Mouse (Mus musculus) forebrain, postnatal 0 days (tissue): ENCODE results near the gene Pnp. TPM values are rescaled to one million over a fixed set of nuclear protein-coding genes. Genes with fewer than 3 reads are reported as not detected.
"Not testable (repeated sequence)": the region's sequence is repeated elsewhere in the genome, so short reads cannot be mapped to it uniquely, and the experiment has no call there.

ENCODE experiments used
- ATAC-seq: fragments of 200-750 bp; cut with Nextera tagmentation; 2 replicates; pipeline ENCODE4 v1.8.0; 2017; ENCODE audit warnings: mild to moderate bottlenecking, moderate library complexity
- DNase-seq: peaks from one replicate; pipeline ENCODE4 v3.0.0-alpha.2; 2015
- H3K27ac ChIP-seq: fragments of 300-500 bp; sonication (generic); 2 replicates; pipeline ENCODE4 v1.5.1; 2014; ENCODE audit warnings: low read depth, mild to moderate bottlenecking, antibody characterized with exemption, low read length, moderate library complexity, mixed read lengths
- H3K27me3 ChIP-seq: fragments of 300-500 bp; sonication (generic); 2 replicates; pipeline ENCODE4 v1.6.1; 2014; ENCODE audit warnings: mild to moderate bottlenecking, low read length, mixed read lengths; ENCODE audit not compliant: insufficient read depth
- H3K36me3 ChIP-seq: fragments of 300-500 bp; sonication (generic); 2 replicates; pipeline ENCODE4 v1.6.1; 2014; ENCODE audit warnings: mild to moderate bottlenecking, moderate library complexity; ENCODE audit not compliant: insufficient read depth
- H3K4me1 ChIP-seq: fragments of 300-500 bp; sonication (generic); 2 replicates; pipeline ENCODE4 v1.6.1; 2014; ENCODE audit warnings: antibody characterized with exemption; ENCODE audit not compliant: insufficient read depth
- H3K4me2 ChIP-seq: fragments of 300-500 bp; sonication (generic); 2 replicates; pipeline ENCODE4 v1.6.1; 2014; ENCODE audit warnings: low read depth, mild to moderate bottlenecking, moderate library complexity
- H3K4me3 ChIP-seq: fragments of 300-500 bp; sonication (generic); 2 replicates; pipeline ENCODE4 v1.5.1; 2014; ENCODE audit warnings: low read depth, low read length, mixed read lengths
- H3K9ac ChIP-seq: fragments of 300-500 bp; sonication (generic); 2 replicates; pipeline ENCODE4 v1.6.1; 2014; ENCODE audit warnings: mild to moderate bottlenecking
- H3K9me3 ChIP-seq: fragments of 300-500 bp; sonication (generic); 2 replicates; pipeline ENCODE4 v1.6.1; 2016; ENCODE audit warnings: low read length
- CTCF ChIP-seq: sonication (generic); IDR thresholded peaks from 2 replicates; pipeline ENCODE4 v1.5.1; 2016; ENCODE audit warnings: antibody characterized with exemption, control low read depth, low read depth
- WGBS: fragments of 180-500 bp; shearing (Covaris S2); extraction: QIAGEN DNeasy Blood & Tissue Kit; methylation state at CpG from one replicate; pipeline ENCODE4 v1.1.7; 2014; 5-methylcytosine and 5-hydroxymethylcytosine counted together
- polyA plus RNA-seq: library from polyadenylated mRNA; unstranded; fragments of >200 nt; fragmentation: Nextera tagmentation; extraction: Ambion mirVana; gene quantifications from 2 replicates; pipeline ENCODE4 v1.2.1, GENCODE M21; 2015
- total RNA-seq: library from RNA; depleted of rRNA; stranded (reverse); fragments of >200 nt; gene quantifications from 2 replicates; pipeline ENCODE4 v1.2.3, GENCODE M21; 2014

Pnp gene
- total and polyA plus RNA-seq, 2 experiments from 2014 or later, result 13.1 to 20.0 TPM

DNA sequence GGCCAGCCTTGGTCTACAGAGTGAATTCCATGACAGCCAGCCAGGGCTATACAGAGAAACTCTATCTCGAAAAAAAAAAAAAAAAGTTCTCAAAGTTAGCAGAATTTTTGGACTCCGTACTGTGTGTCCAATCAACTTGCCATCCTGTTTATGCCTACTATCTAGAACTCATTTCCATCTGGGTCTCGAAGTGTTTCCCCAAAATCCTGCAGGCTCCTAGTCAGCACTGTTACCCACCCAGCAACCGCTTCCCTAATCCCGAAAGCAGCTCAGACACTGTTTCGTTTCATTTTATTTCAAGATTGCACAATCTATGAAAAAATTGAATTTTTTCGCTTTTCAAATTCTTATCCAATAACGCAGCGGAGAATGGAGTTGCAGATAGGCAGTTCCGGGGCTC is 24.6 kb downstream of the Pnp start:
- no peaks in the 10 kb centered on the region for H3K9me3 ChIP-seq
- no peak overlapping the region for H3K4me3 ChIP-seq
- no peak overlapping the region for H3K9ac ChIP-seq
- no peak overlapping the region for H3K27ac ChIP-seq
- ATAC-seq (no peak), DNase-seq (no peak)
- no peaks in the 10 kb centered on the region for H3K4me1 ChIP-seq
- no peak for TF ChIP-seq CTCF
- H3K4me2 ChIP-seq, result no peak overlapping the region
- 0 out of 2 replicates have a peak, but pooled peaks cover 3% of the 10 kb centered on the region for H3K36me3 ChIP-seq
- 86% methylated on average over 10 of the region's 10 CpGs for whole genome bisulfite sequencing
- H3K27me3 ChIP-seq, result no peaks in the 10 kb centered on the region

DNA sequence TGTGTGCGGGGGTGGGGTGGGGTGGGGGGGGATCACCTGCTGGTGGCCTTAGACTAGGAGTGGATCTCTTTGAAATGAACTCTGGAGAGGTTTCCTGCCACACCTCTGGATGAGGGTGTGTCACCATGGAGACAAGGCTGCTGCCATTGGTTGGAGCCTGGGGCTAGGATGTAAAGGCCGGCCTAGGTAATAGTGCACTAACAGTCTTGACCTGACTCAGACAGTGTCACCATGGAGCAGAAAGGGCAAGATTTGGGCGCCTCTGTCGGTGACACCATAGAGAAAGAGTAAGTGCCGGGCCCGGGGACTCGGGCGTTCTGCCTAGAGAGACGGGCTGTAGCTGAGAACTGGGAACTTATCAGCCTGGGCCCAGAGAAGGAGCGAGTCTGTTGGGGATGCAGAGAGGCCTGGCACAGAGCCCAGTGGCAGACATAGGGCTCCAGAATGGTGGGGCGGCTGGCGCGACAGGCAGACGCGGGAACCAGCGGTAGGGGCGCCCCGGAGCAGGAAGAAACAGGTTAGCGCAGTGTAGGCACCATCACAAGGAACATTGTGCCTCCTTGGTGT is 25.1 kb downstream of the Pnp start, which contains the start of gene Pnp2:
Gene Pnp2, plus strand, starts transcription at position 51 of the 567 bp plus-strand sequence.
- not testable (repeated sequence) for H3K4me3 ChIP-seq, H3K9me3 ChIP-seq, H3K27ac ChIP-seq, H3K27me3 ChIP-seq, H3K4me1 ChIP-seq, H3K36me3 ChIP-seq
- Histone ChIP-seq H3K4me2 (peak within 1 kb of the TSS; percentile 34), H3K9ac (0 out of 2 replicates have a peak within 1 kb of the TSS, but pooled peaks have one; percentile 10)
- TF ChIP-seq CTCF, result peak; percentile 35; the same call in 1 of the 2 replicates
- WGBS, result 6% methylated on average over 19 of the region's 19 CpGs
- peak; percentile 31 for DNase-seq
- peak; percentile 96 for ATAC-seq

DNA sequence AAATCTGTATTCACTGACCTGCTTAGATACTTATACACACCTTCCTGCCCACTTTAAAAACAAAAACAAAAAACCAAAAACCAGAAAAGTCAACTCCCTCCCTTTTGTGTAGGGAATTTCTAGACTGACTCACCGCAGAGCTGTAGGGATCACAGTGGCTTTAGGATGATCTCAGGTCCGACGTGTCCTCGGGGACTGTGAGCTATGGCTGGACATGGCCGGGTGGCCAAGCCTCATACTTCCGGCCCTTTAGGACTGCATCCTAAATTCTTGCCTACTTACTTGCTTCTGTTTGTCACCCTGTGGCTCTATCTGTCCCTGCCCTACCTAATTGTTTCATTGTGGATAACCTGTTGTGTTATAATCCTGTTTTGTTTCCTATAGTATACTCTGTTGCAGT is 25.8 kb downstream of the Pnp start:
- not testable (repeated sequence) for H3K4me3 ChIP-seq, H3K4me1 ChIP-seq, ATAC-seq, H3K27ac ChIP-seq, H3K36me3 ChIP-seq, H3K27me3 ChIP-seq, DNase-seq, H3K9me3 ChIP-seq, H3K9ac ChIP-seq
- peak overlapping the region; percentile 34; the same call in 1 of the 2 replicates for H3K4me2 ChIP-seq
- 74% methylated on average over 6 of the region's 6 CpGs for WGBS

DNA sequence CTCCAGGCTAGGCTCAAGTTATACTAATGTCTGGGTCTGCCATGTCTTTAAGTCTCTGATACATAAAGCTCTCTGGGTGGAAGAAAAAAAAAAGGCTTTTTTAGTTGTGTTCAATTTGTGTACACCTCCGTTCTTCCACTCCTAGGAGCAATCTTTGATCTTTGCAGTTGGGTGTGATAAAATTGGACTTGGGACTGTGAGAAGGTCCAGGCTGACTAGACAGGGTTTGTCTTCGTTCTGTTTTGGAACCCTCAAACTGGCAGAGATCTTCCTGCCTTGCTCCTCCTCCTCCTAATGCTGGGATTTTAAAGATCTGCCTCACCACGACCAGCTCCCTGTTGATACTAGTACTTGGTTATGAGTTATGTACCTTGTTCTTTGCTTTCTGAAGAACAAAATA is 26.3 kb downstream of the Pnp start:
- H3K4me2 ChIP-seq, H3K4me1 ChIP-seq, H3K36me3 ChIP-seq, H3K9me3 ChIP-seq, H3K27me3 ChIP-seq, ATAC-seq, DNase-seq, H3K4me3 ChIP-seq, H3K9ac ChIP-seq, H3K27ac ChIP-seq: not testable (repeated sequence)
- WGBS, result 71% methylated on average over 3 of the region's 3 CpGs

DNA sequence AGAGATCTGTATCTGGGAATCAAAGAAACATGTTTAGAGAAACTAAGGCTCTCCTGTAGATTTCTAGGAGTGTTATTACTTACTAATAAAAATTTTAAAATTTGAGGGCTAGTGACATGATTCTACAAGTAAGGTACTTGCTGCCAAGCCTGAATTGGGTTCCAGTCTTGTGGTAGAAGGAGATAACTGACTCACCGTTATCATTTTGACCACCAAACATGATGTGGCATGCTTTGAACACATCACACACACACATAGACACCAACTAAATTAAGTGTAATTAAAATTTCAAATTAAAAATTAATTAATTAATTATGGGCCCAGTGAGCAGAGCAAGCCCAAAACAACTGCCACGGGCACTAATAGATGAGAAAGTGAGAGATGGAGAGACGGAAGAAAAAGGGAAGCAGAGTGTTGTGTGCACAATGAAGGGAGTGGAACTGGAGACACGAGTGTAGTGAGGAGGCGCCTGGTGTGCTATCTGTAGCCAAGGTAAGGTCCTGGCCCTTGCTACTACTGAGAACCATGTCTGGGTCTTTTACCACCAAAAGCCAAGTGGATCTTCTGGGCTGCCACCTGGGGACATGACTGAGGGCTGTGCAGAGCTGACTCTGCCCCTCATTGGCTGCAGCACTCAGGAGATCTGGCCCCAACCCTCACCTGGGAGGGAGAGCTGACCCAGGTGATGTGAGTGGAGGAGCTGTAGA is 27.6 kb downstream of the Pnp start:
- not testable (repeated sequence) for H3K4me1 ChIP-seq, H3K4me3 ChIP-seq, H3K27me3 ChIP-seq, ATAC-seq, H3K9ac ChIP-seq, H3K36me3 ChIP-seq, H3K9me3 ChIP-seq, H3K4me2 ChIP-seq, H3K27ac ChIP-seq, DNase-seq
- 88% methylated on average over 5 of the region's 5 CpGs for WGBS

DNA sequence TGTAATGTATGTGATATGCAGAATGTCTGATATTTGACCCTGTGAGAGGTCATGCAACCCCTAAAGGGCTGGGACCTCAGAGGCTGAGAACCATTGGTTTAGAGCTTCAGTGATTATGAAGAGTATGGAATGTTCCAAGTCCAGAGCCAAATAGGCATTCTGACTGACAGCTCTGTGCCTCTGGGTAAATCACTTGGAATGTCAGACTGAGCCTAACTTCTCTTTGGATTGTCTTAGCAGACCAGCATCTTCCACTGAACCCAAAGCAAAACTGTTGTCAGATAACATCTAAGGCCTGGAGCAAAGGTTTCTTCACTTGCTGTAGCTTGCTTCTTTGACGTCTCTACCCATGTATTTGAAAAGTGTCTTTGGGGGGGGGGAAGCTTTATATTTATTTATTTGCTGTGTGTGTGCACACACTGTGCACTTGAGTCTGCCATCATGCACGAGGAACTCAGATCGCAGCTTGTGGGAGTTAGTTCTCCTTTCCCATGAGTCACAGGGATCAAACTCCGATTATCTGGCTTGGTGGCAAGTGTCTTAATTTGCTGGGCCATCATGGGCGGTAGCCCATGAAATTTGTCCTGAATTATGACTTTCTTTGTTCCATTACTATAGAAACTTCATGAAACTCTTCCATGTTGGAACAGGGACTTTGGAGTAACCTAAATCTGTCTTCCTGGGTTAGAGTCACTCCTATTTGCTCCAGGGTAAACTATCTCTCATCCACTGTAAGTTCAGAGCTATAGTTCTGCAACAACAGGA is 37.5 kb downstream of the Pnp start:
- Histone ChIP-seq H3K9ac (no peak overlapping the region), H3K4me2 (no peak overlapping the region), H3K4me3 (no peak overlapping the region), H3K36me3 (no peaks in the 10 kb centered on the region), H3K27me3 (no peaks in the 10 kb centered on the region), H3K9me3 (no peaks in the 10 kb centered on the region), H3K4me1 (peaks cover 8% of the 10 kb centered on the region; the same call in 1 of the 2 replicates), H3K27ac (no peak overlapping the region)
- DNase-seq, result no peak
- no peak for ATAC-seq
- TF ChIP-seq CTCF, result no peak
- WGBS, result 77% methylated on average over 5 of the region's 5 CpGs

DNA sequence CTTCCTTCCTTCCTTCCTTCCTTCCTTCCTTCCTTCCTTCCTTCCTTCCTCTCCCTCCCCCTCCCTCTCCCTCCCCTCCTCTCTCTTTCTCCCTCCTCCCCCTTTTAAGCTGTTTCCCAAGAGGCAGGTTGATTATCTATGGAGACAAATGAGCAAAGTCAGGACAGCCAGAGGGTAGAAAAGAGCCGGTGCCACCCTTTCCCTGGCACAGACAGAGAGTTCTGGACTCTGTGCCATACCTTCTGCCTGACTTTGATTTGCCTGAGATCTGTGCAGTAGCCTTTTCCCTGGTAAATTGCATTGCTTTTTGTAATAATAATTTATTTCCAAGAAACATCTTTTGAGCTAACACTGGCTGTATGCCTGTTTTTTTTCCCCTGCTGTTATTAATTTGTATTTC is 38.2 kb downstream of the Pnp start:
- Histone ChIP-seq H3K27me3 (no peaks in the 10 kb centered on the region), H3K27ac (no peak overlapping the region), H3K9me3 (no peaks in the 10 kb centered on the region), H3K4me1 (peaks cover 8% of the 10 kb centered on the region; the same call in 1 of the 2 replicates), H3K36me3 (no peaks in the 10 kb centered on the region), H3K9ac (no peak overlapping the region), H3K4me3 (no peak overlapping the region), H3K4me2 (0 out of 2 replicates have a peak overlapping the region, but pooled peaks have one; percentile 15)
- ATAC-seq (peak; percentile 62), DNase-seq (no peak)
- TF ChIP-seq CTCF, result no peak
- WGBS, result 0% methylated on average over 1 of the region's 1 CpGs
